Mouse (Mus musculus): Measurements from ENCODE around the gene Gng10. TPM values are rescaled to one million over a fixed set of nuclear protein-coding genes. Genes with fewer than 3 reads are reported as not detected.
A peak's percentile ranks its signal among the peaks of the same experiment; 100 is the strongest.

Gng10 gene
- total and polyA plus RNA-seq, 3 experiments, result 51.2 to 59.1 TPM; not detected in 1

- Histone ChIP-seq H3K27me3 (ENCODE audit: control insufficient read depth in 1 of 2, insufficient read depth in 2 of 2, low read length in 2 of 2) (no peaks in the 10 kb centered on the region), H3K9ac (ENCODE audit: control insufficient read depth, low read depth, low read length, poor library complexity, severe bottlenecking) (no peak overlapping the region), H3K4me1 (ENCODE audit: control insufficient read depth in 1 of 2, insufficient read depth in 2 of 2, low read length in 2 of 2) (peaks cover 18 to 33% of the 10 kb centered on the region in 2 experiments), H3K4me3 (ENCODE audit: control insufficient read depth in 1 of 2, insufficient read depth in 1 of 2, low read depth in 2 of 2, low read length in 2 of 2) (no peak overlapping the region), H3K36me3 (ENCODE audit: control insufficient read depth in 1 of 2, insufficient read depth in 2 of 2, low read length in 2 of 2) (peaks cover 0 to 38% of the 10 kb centered on the region in 2 experiments; a peak in 2 of 4 replicates), H3K9me3 (replicated peaks; ENCODE audit: insufficient read depth, low read length) (no peaks in the 10 kb centered on the region), H3K27ac (ENCODE audit: control insufficient read depth, low read depth, low read length) (no peak overlapping the region), H3K79me2 (ENCODE audit: control insufficient read depth, insufficient read depth, low read length, poor library complexity) (peaks cover 65% of the 10 kb centered on the region)
- TF ChIP-seq SMC3 (IDR thresholded peaks at IDR 0.05; ENCODE audit: low read depth, low read length) (no peak), GATA1 (IDR thresholded peaks at IDR 0.05; ENCODE audit: low read depth, low read length) (no peak), ZNF384 (IDR thresholded peaks at IDR 0.05; ENCODE audit: low read depth, low read length) (no peak), USF1 (IDR thresholded peaks at IDR 0.05; ENCODE audit: low read depth, low read length) (no peak)
- DNase-seq (ENCODE audit: low read depth, low spot score), result no peak
These were observed 28.7 kb upstream of the Gng10 start for GRCm38 (mm10) chr4:59006211-59006610.

- peaks cover 67% of the 10 kb centered on the region for H3K79me2 ChIP-seq (ENCODE audit: control insufficient read depth, insufficient read depth, low read length, poor library complexity)
- H3K27ac ChIP-seq (ENCODE audit: control insufficient read depth, low read depth, low read length), result no peak overlapping the region
- peak; percentile 47 for DNase-seq (ENCODE audit: low read depth, low spot score)
- H3K36me3 ChIP-seq (ENCODE audit: control insufficient read depth in 1 of 2, insufficient read depth in 2 of 2, low read length in 2 of 2), result peaks cover 0 to 45% of the 10 kb centered on the region in 2 experiments; a peak in 2 of 4 replicates
- TF ChIP-seq MAZ (IDR thresholded peaks at IDR 0.05; ENCODE audit: low read depth, low read length), result no peak
- TF ChIP-seq ZKSCAN1 (IDR thresholded peaks at IDR 0.05; ENCODE audit: low read depth, low read length), result no peak
- TF ChIP-seq HCFC1 (IDR thresholded peaks at IDR 0.05; ENCODE audit: low read depth, low read length), result no peak
- no peak for TF ChIP-seq RCOR1 (IDR thresholded peaks at IDR 0.05; ENCODE audit: low read depth, low read length)
- no peak for TF ChIP-seq MAX (IDR thresholded peaks at IDR 0.05; ENCODE audit: low read length)
- TF ChIP-seq NELFE (IDR thresholded peaks at IDR 0.05; ENCODE audit: low read depth, low read length), result no peak
- TF ChIP-seq UBTF (IDR thresholded peaks at IDR 0.05; ENCODE audit: borderline replicate concordance, insufficient read depth, low read depth, low read length), result no peak
- no peak for TF ChIP-seq SMC3 (IDR thresholded peaks at IDR 0.05; ENCODE audit: low read depth, low read length)
- no peak for TF ChIP-seq GATA1 (IDR thresholded peaks at IDR 0.05; ENCODE audit: low read depth, low read length)
- no peak overlapping the region for H3K9ac ChIP-seq (ENCODE audit: control insufficient read depth, low read depth, low read length, poor library complexity, severe bottlenecking)
- H3K4me1 ChIP-seq (ENCODE audit: control insufficient read depth in 1 of 2, insufficient read depth in 2 of 2, low read length in 2 of 2), result peaks cover 23 to 35% of the 10 kb centered on the region in 2 experiments
- H3K4me3 ChIP-seq (ENCODE audit: control insufficient read depth in 1 of 2, insufficient read depth in 1 of 2, low read depth in 2 of 2, low read length in 2 of 2), result no peak overlapping the region
- no peaks in the 10 kb centered on the region for H3K27me3 ChIP-seq (ENCODE audit: control insufficient read depth in 1 of 2, insufficient read depth in 2 of 2, low read length in 2 of 2)
- H3K9me3 ChIP-seq (replicated peaks; ENCODE audit: insufficient read depth, low read length), result no peaks in the 10 kb centered on the region
These were observed 27.9 kb upstream of the Gng10 start for GRCm38 (mm10) chr4:59007016-59007415.

GRCm38 (mm10) chr4:59007974-59008373, 26.9 kb upstream of the Gng10 start:
- no peaks in the 10 kb centered on the region for H3K9me3 ChIP-seq (replicated peaks; ENCODE audit: insufficient read depth, low read length)
- H3K27ac ChIP-seq (ENCODE audit: control insufficient read depth, low read depth, low read length), result no peak overlapping the region
- H3K4me3 ChIP-seq (ENCODE audit: control insufficient read depth in 1 of 2, insufficient read depth in 1 of 2, low read depth in 2 of 2, low read length in 2 of 2), result no peak overlapping the region

More at GRCm38 (mm10) chr4:59007974-59008373, 26.9 kb upstream of the Gng10 start:
- Histone ChIP-seq H3K9ac (ENCODE audit: control insufficient read depth, low read depth, low read length, poor library complexity, severe bottlenecking) (no peak overlapping the region), H3K36me3 (ENCODE audit: control insufficient read depth in 1 of 2, insufficient read depth in 2 of 2, low read length in 2 of 2) (peaks cover 0 to 42% of the 10 kb centered on the region in 2 experiments; a peak in 2 of 4 replicates), H3K27me3 (ENCODE audit: control insufficient read depth in 1 of 2, insufficient read depth in 2 of 2, low read length in 2 of 2) (no peaks in the 10 kb centered on the region), H3K4me1 (ENCODE audit: control insufficient read depth in 1 of 2, insufficient read depth in 2 of 2, low read length in 2 of 2) (peaks cover 23 to 32% of the 10 kb centered on the region in 2 experiments), H3K79me2 (ENCODE audit: control insufficient read depth, insufficient read depth, low read length, poor library complexity) (peaks cover 71% of the 10 kb centered on the region)
- TF ChIP-seq HCFC1 (IDR thresholded peaks at IDR 0.05; ENCODE audit: low read depth, low read length), result no peak
- no peak for TF ChIP-seq MAFK (IDR thresholded peaks at IDR 0.05; ENCODE audit: borderline replicate concordance, low read depth, low read length)
- no peak for TF ChIP-seq TBP (IDR thresholded peaks at IDR 0.05; ENCODE audit: low read depth, low read length)
- TF ChIP-seq GABPA (IDR thresholded peaks at IDR 0.05; ENCODE audit: low read depth, low read length), result no peak
- no peak for TF ChIP-seq BHLHE40 (IDR thresholded peaks at IDR 0.05; ENCODE audit: borderline replicate concordance, low read depth, low read length)
- TF ChIP-seq POLR2A (IDR thresholded peaks at IDR 0.05; ENCODE audit: control insufficient read depth in 1 of 2, insufficient read depth in 1 of 2, low read depth in 1 of 2, low read length in 2 of 2, poor library complexity in 1 of 2), result no peak
- no peak for TF ChIP-seq NELFE (IDR thresholded peaks at IDR 0.05; ENCODE audit: low read depth, low read length)
- TF ChIP-seq NRF1 (IDR thresholded peaks at IDR 0.05; ENCODE audit: insufficient read depth, low read depth, low read length, poor library complexity, severe bottlenecking), result no peak
- no peak for TF ChIP-seq USF1 (IDR thresholded peaks at IDR 0.05; ENCODE audit: low read depth, low read length)
- TF ChIP-seq SMC3 (IDR thresholded peaks at IDR 0.05; ENCODE audit: low read depth, low read length), result no peak
- TF ChIP-seq RCOR1 (IDR thresholded peaks at IDR 0.05; ENCODE audit: low read depth, low read length), result no peak
- TF ChIP-seq RAD21 (IDR thresholded peaks at IDR 0.05; ENCODE audit: low read depth, low read length), result no peak
- TF ChIP-seq KAT2A (conservative IDR thresholded peaks at IDR 0.05; ENCODE audit: low read depth, low read length), result no peak
- DNase-seq (ENCODE audit: low read depth, low spot score), result no peak
